Mouse (Mus musculus): Measurements from ENCODE around the gene Ttc1.
A peak's percentile ranks its signal among the peaks of the same experiment; 100 is the strongest.

Gene Ttc1

DNA sequence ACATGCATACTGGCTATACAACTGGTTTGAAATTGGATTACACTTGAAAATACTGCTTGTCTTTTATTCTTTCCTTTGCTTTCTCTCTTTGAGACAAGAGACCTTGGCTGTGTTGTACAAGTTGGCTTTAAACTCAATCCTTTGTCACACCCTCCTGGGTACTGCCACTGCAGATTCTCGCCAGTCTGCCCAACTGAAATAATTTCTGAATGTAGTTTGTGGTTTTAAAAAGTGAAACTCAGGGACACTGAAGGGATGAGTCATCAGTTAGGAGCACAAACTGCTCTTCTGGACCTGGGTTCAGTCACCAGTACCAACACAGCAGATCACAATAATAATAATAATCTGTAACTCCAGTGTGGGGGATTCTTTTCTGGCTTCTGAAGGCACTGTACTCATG lies 44.3 kb downstream of the Ttc1 start:
- DNase-seq (ENCODE audit: low spot score) = no peak

DNA sequence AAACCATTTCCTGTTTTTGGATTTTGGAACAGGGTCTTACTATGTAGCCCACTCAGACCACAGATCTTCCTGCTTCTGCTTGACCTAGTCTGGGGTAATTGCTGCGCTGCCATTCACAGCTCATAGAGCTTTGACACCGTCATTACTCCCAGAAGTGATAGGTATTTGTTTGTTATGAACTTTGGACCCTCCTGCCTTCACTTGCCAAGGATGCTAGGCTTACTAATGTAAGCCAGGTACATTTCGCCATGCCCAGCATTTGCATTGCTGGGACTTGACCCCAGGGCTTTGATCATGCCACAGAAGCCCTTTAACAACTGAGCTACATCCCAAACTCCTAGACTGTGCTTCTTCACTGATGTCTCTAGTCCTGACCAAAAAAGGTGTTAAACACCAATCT lies 47.5 kb downstream of the Ttc1 start:
- no peak for DNase-seq (ENCODE audit: low spot score)

DNA sequence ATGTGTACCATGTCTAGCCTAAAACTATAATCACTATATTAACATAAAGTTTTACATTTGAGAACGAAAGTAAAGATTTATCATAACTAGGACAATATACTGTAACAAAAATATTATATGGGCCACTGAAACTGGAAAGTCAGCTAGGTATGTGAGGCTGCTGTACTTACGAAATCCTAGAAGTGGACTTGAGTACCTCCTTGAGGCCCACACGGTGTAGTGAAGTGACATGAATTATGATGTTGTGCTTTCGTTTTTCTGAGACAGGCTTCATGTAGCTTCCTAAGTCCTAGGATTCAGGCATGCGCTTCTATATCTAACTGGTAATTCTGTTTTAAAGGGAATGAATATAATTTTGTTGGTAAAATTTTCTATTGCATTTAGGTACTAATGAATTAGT lies 49.2 kb downstream of the Ttc1 start:
- no peak for DNase-seq (ENCODE audit: low spot score)

DNA sequence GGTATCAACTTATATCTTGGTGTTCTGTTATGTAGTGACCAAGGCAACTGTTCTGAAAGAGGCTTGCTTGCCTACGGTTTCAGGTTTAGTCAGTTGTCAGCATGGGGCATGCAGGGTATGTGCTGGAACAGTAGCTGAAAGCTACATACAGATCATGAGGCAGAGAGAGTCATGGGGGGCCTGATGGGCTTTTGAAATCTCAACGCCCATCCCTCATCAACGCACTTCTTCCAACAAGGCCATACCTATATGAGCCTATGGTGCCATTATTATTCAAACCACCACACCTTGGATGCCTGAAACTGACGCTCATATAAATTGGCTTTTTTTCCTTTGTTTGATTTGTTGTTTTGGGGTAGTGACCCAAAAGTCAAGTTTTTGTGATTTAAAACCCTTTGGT lies 51.2 kb downstream of the Ttc1 start:
- DNase-seq (ENCODE audit: low spot score) = no peak

DNA sequence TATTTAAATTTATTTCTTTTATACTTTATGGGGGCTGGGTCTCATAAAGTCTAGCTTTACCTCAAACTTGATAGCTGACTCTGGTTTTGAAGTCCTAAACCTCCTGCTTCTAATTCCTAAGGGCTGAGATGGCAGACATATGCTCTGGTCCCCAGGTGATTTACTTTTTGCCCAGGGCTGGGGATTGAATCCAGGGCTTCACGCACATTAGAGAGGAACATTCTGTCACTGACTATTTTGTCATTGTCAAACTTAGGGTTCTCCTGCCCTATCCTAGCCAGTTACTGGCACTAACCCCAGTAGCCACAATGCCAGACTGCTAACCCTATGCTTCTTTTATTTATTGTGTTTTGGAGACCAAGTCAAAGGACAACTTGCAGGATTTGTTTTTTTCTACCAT lies 59.0 kb downstream of the Ttc1 start:
- no peak for DNase-seq (ENCODE audit: low spot score)

DNA sequence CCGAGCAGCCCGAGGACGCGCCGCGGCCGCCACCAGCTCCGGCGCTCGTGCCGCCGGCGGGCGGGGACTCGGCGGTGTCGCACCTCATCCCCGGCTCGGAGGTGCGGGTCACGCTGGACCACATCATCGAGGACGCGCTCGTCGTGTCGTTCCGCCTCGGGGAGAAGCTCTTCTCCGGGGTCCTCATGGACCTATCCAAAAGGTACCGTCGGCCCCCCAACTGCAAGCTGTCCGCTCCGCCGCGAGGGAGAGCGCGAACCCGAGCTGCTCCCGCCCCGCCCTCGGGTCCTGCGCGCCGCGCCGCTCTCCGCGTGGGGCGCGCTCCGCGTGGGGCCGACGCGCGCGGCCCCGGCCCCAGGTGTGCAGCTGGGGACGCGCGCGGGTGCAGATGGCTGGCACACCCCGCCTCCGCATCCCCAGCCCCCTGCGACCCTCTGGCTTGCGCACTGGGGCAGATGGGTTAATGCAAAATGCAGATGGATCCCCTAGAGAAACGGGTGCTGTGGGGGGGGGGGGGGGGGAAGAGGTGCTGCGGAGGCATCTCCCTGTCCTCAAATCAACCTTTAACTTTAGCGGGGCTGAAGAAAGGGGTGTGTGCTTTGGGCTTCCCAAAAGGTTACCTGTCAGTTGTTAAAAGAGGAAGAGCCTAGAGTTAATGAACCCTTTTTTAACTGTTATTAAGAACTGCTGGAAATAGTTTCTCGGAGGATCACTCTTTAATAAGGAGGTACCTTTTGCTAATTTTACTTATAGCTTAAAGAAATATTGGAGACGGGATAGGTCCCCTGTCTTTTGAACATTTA lies 65.2 kb downstream of the Ttc1 start:
- DNase-seq (ENCODE audit: low spot score) = peak; percentile 24

DNA sequence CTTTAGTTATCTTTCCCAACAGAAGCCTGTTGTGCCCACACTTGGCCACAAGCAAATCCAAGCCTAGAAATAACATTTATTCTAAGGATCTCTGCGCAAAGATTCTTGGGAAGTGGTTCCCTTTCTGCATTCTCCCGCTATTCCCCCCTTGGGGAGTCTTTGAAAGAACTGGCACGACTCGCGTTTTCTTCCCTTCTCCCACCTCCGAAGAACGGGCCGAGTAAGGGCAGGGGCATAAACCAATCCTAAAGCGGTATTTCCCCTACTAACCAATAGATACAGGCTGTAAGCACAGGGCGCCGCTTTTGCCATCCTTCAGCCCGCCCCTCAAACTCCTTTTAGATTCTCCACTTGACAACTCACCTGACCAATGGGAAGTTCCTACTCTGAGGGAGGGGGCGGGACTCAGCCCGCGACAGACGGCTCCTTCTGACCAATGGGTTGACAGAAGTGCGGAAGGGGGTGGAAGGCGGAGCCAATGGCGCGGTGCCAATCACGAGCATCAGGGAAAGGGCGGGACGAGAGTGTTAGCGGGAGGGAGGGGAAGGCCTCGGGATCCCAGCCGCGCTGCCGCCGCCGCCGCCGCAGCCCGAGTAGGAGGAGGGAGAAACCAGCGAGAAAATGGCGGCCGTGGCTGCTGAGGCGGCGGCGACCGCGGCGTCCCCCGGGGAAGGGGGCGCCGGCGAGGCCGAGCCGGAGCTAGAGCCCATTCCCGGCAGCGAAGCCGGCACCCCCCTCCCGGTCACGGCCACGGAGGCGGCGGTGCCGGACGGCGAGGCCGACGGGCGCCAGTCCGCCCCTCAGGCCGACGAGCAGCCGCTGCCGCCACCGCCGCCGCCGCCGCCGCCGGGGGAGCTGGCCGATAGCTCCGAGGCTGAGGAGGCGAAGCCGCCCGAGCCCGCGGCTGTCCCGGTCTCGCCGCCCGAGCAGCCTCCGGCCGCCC lies 66.1 kb downstream of the Ttc1 start, which contains the start of gene Pwwp2a:
TSS of gene Pwwp2a (plus strand) at position 527 of the 943 bp plus-strand sequence.
- DNase-seq (ENCODE audit: low spot score) = peak; percentile 99

Measured in ovary, adult 18-20 months (tissue).